Mouse (Mus musculus) stomach, embryonic 14.5 days (tissue): ENCODE results near the gene Pde3b. TPM values are rescaled to one million over a fixed set of nuclear protein-coding genes. Genes with fewer than 3 reads are reported as not detected.

Experiments used
- ATAC-seq: fragments of 200-750 bp; cut with Nextera tagmentation; 2 replicates; pipeline ENCODE4 v1.8.0; 2017; ENCODE audit warnings: low read depth, moderate TSS enrichment; ENCODE audit not compliant: insufficient number of reproducible peaks, insufficient read depth, low FRiP score
- H3K27ac ChIP-seq: fragments of 300-500 bp; sonication (generic); 2 replicates; pipeline ENCODE4 v1.5.1; 2014; ENCODE audit warnings: mild to moderate bottlenecking, low read length, moderate library complexity, mixed read lengths
- H3K27me3 ChIP-seq: fragments of 300-500 bp; sonication (generic); 2 replicates; pipeline ENCODE4 v1.6.1; 2014; ENCODE audit warnings: low read length, control low read depth, mixed read lengths; ENCODE audit not compliant: control insufficient read depth, insufficient read depth
- H3K36me3 ChIP-seq: fragments of 300-500 bp; sonication (generic); 2 replicates; pipeline ENCODE4 v1.6.1; 2014; ENCODE audit warnings: mild to moderate bottlenecking, control low read depth, low read length, moderate library complexity, mixed read lengths; ENCODE audit not compliant: control insufficient read depth, insufficient read depth
- H3K4me1 ChIP-seq: fragments of 300-500 bp; sonication (generic); 2 replicates; pipeline ENCODE4 v1.6.1; 2014; ENCODE audit warnings: low read length, control low read depth, mixed read lengths; ENCODE audit not compliant: control insufficient read depth, insufficient read depth
- H3K4me2 ChIP-seq: fragments of 300-500 bp; sonication (generic); replicated peaks from 2 replicates; pipeline ENCODE4 v1.6.1; 2014; ENCODE audit warnings: low read depth, low read length, control low read depth
- H3K4me3 ChIP-seq: fragments of 300-500 bp; sonication (generic); 2 replicates; pipeline ENCODE4 v1.5.1; 2014; ENCODE audit warnings: low read depth, low read length, control low read depth
- H3K9ac ChIP-seq: fragments of 300-500 bp; sonication (generic); replicated peaks from 2 replicates; pipeline ENCODE4 v1.6.1; 2014; ENCODE audit warnings: low read depth, mild to moderate bottlenecking, control low read depth, low read length, moderate library complexity, mixed read lengths
- H3K9me3 ChIP-seq: fragments of 300-500 bp; sonication (generic); 2 replicates; pipeline ENCODE4 v1.6.1; 2016; ENCODE audit warnings: low read depth, low read length, control low read depth; ENCODE audit not compliant: control insufficient read depth
- WGBS: fragments of 180-500 bp; shearing (Covaris S2); extraction: QIAGEN DNeasy Blood & Tissue Kit; methylation state at CpG from one replicate; pipeline ENCODE4 v1.1.7; 2014; 5-methylcytosine and 5-hydroxymethylcytosine counted together
- polyA plus RNA-seq: library from polyadenylated mRNA; unstranded; fragments of >200 nt; fragmentation: Nextera tagmentation; extraction: Ambion mirVana; gene quantifications from 2 replicates; pipeline ENCODE4 v1.2.1, GENCODE M21; 2014

Pde3b gene
- polyA plus RNA-seq, 1 experiment from 2014 or later, result 9.8 TPM

GRCm38 (mm10) chr7:114576931-114577330 lies 161.8 kb downstream of the Pde3b start:
- Histone ChIP-seq H3K4me3 (no peak overlapping the region), H3K27ac (no peak overlapping the region), H3K9me3 (no peaks in the 10 kb centered on the region), H3K4me1 (no peaks in the 10 kb centered on the region), H3K36me3 (no peaks in the 10 kb centered on the region), H3K9ac (no peak overlapping the region), H3K27me3 (no peaks in the 10 kb centered on the region), H3K4me2 (no peak overlapping the region)
- no peak for ATAC-seq
- WGBS, result 66% methylated on average over 3 of the region's 3 CpGs

- 76% methylated on average over 1 of the region's 1 CpGs for WGBS
- Histone ChIP-seq H3K9me3 (no peaks in the 10 kb centered on the region), H3K4me2 (no peak overlapping the region), H3K36me3 (no peaks in the 10 kb centered on the region), H3K9ac (no peak overlapping the region), H3K27ac (no peak overlapping the region), H3K4me3 (no peak overlapping the region), H3K4me1 (no peaks in the 10 kb centered on the region), H3K27me3 (no peaks in the 10 kb centered on the region)
- no peak for ATAC-seq
Measured at GRCm38 (mm10) chr7:114577665-114578064, 162.6 kb downstream of the Pde3b start.

DNA sequence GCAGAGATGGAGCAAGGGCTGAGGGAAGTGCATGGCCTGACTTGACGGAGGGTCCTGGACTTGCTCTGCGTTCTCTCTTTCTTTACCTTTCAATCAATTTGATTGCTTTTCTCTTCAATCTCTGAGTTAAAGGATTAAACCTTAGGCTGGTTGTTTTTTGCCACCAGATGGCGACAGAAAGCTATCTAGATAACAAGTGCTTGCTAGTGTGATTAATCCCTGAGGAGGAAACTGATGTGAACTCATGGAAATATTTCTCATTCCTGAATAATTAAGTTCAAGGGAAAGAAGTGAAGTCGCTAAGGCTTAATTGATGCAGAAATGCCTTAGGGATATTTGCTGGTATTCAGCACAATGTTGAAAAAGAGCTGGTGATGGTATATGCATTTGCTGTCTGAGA lies 165.3 kb downstream of the Pde3b start:
- WGBS, result 4% methylated on average over 4 of the region's 4 CpGs
- Histone ChIP-seq H3K9ac (no peak overlapping the region), H3K4me2 (no peak overlapping the region), H3K4me3 (no peak overlapping the region), H3K27ac (no peak overlapping the region), H3K36me3 (no peaks in the 10 kb centered on the region), H3K4me1 (no peaks in the 10 kb centered on the region), H3K27me3 (no peaks in the 10 kb centered on the region), H3K9me3 (no peaks in the 10 kb centered on the region)
- ATAC-seq, result no peak

DNA sequence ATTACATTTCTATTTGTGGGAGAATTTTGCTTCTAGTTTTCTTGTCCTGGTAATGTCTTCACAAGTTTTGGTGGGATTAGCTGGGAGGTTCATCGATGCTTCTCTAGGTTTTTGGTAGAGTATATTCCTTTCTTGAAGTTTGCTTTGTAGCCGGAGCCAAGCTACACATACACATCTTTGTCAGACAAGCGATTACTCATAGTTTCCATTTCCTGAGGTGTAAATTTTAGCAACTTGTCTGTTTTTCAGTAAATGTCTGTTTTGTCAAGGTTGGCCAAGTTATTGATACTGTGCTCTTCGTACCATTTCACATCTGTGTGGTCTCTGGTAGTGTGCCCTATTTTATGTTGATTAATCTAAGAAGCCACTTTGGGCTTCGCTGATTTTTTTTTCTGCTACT lies 166.1 kb downstream of the Pde3b start:
- no peaks in the 10 kb centered on the region for H3K9me3 ChIP-seq
- no peak for ATAC-seq

GRCm38 (mm10) chr7:114582441-114582840 lies 167.4 kb downstream of the Pde3b start:
- no peak overlapping the region for H3K9ac ChIP-seq
- no peak for ATAC-seq
- WGBS, result 44% methylated on average over 2 of the region's 2 CpGs

More for the DNA sequence above, 166.1 kb downstream of the Pde3b start:
- Histone ChIP-seq H3K9ac (no peak overlapping the region), H3K4me2 (no peak overlapping the region), H3K27me3 (no peaks in the 10 kb centered on the region), H3K4me1 (no peaks in the 10 kb centered on the region), H3K4me3 (no peak overlapping the region), H3K36me3 (no peaks in the 10 kb centered on the region), H3K27ac (no peak overlapping the region)
- 80% methylated on average over 5 of the region's 5 CpGs for WGBS

More at GRCm38 (mm10) chr7:114582441-114582840, 167.4 kb downstream of the Pde3b start:
- H3K27ac ChIP-seq, result no peak overlapping the region
- H3K9me3 ChIP-seq, result no peaks in the 10 kb centered on the region
- H3K4me3 ChIP-seq, result no peak overlapping the region
- H3K36me3 ChIP-seq, result no peaks in the 10 kb centered on the region
- no peak overlapping the region for H3K4me2 ChIP-seq
- H3K27me3 ChIP-seq, result no peaks in the 10 kb centered on the region
- H3K4me1 ChIP-seq, result no peaks in the 10 kb centered on the region

Other genes with a start within 250 kb of the Pde3b start
- gene Copb1, start 160.6 kb upstream of the Pde3b start, polyA plus RNA-seq, result 127 and 135 TPM in 2 replicates
- 391 and 397 TPM in 2 replicates for gene Psma1, start 139.2 kb upstream of the Pde3b start, polyA plus RNA-seq
- 2.3 and 2.6 TPM in 2 replicates for gene Cyp2r1, start 147.7 kb downstream of the Pde3b start, polyA plus RNA-seq
- 1.6 and 2.7 TPM in 2 replicates for gene Calca, start 221.1 kb downstream of the Pde3b start, polyA plus RNA-seq